ENCODE assay signal across 34 mouse cellular contexts in the genomic region with DNA sequence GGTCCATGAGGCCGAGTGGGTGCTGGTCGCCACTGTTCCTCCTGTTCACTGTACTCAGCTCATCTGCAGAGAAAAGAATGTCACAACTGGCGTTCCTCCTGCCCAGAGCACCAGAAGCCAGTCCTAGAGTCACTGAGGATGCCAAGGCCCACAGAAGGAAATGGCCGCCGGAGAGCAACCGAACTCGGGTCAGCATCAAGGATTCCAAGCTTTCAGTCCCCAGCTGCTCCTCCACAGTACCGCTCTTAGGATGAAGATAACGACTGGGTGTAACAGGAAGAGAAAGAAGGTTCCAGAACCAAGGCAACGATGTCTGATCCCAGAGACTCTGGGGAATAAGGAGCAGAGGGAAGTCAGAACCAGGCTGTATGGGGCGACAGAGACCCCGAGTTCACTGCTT. TPM values are rescaled to one million over a fixed set of nuclear protein-coding genes. Genes with fewer than 3 reads are reported as not detected.
A peak's percentile ranks its signal among the peaks of the same experiment; 100 is the strongest.
DNase-seq lines count a peak whose midpoint lies in the region; ATAC-seq lines count a peak whose summit lies in the region.
"Had no signal": no experiment of that assay in that cellular context is flagged by ENCODE, and none has a peak within 500 bp of the region (broad histone marks: within the 10 kb centered on the region; RNA-seq: fewer than 3 reads in every experiment).

Ffar1 (minus strand) TSS at position 101 of the 400 bp plus-strand sequence.

- H3K4me1 ChIP-seq in megakaryocyte, embryonic 14.5 days: peaks cover 63% of the 10 kb centered on the region
- no peaks in the 10 kb centered on the region for H3K4me1 ChIP-seq in neural tube, embryonic 13.5 days (replicated peaks)
- H3K4me1 ChIP-seq in limb, embryonic 10.5 days: peaks cover 11% of the 10 kb centered on the region; the same call in 1 of the 2 replicates

- H3K9ac ChIP-seq in neural tube, embryonic 13.5 days: 0 out of 2 replicates have a peak within 1 kb of the TSS, but pooled peaks have one; percentile 31
- H3K9ac ChIP-seq: liver, postnatal 0 days had no signal

- H3K27ac ChIP-seq in neural tube, embryonic 13.5 days (replicated peaks): no peak within 1 kb of the TSS
- H3K27ac ChIP-seq in limb, embryonic 10.5 days: peak within 1 kb of the TSS; percentile 58
- H3K27ac ChIP-seq: hindbrain, embryonic 10.5 days; macrophage had no signal

- DNase-seq in neural tube, embryonic 10.5 days (ENCODE audit: extremely low spot score, low spot score): no peak
- DNase-seq in limb, embryonic 10.5 days (ENCODE audit: low spot score): no peak
- DNase-seq in left cerebral cortex, adult 8-10 months (ENCODE audit: low spot score in 2 of 2): no peak
- no peak for DNase-seq in kidney, postnatal 4 days
- DNase-seq: adrenal gland, postnatal 25 days; B cell, adult 2 months; cerebellum, adult 8-10 months; cerebellum, postnatal 36 days; gastrocnemius, postnatal 14 days; heart, adult 11 months; kidney, adult 18-20 months; layer of hippocampus, adult 9-11 months; liver, postnatal 0 days; right cerebral cortex, adult 18-20 months; right cerebral cortex, postnatal 4 days had no signal

- no peak for ATAC-seq in megakaryocyte, adult 5-6 weeks (ENCODE audit: poor library complexity, severe bottlenecking)
- ATAC-seq in neural tube, embryonic 13.5 days (ENCODE audit: low read depth): no peak
- ATAC-seq: forebrain, embryonic 16.5 days; inflammation-experienced regulatory T-cells, adult 6 months; liver, postnatal 0 days; lung, postnatal 0 days had no signal

- peaks cover 3% of the 10 kb centered on the region for H3K27me3 ChIP-seq in megakaryocyte, embryonic 14.5 days (replicated peaks)
- H3K27me3 ChIP-seq in neural tube, embryonic 13.5 days: no peaks in the 10 kb centered on the region; the same call in 1 of the 2 replicates
- no peaks in the 10 kb centered on the region for H3K27me3 ChIP-seq in limb, embryonic 10.5 days (ENCODE audit: low read depth, poor library complexity, severe bottlenecking)
- H3K27me3 ChIP-seq: CH12.LX had no signal

- peaks cover 2% of the 10 kb centered on the region for H3K36me3 ChIP-seq in megakaryocyte, embryonic 14.5 days (replicated peaks; ENCODE audit: low read length)
- H3K36me3 ChIP-seq in neural tube, embryonic 13.5 days: no peaks in the 10 kb centered on the region
- H3K36me3 ChIP-seq in limb, embryonic 10.5 days: no peaks in the 10 kb centered on the region
- H3K36me3 ChIP-seq: hindbrain, embryonic 10.5 days had no signal

- peak within 1 kb of the TSS; percentile 92 for H3K4me3 ChIP-seq in megakaryocyte, embryonic 14.5 days (replicated peaks)
- H3K4me3 ChIP-seq in neural tube, embryonic 13.5 days: no peak within 1 kb of the TSS
- H3K4me3 ChIP-seq in limb, embryonic 10.5 days: no peak within 1 kb of the TSS

- 91% methylated on average over 12 of the region's 12 CpGs for WGBS in neural tube, embryonic 13.5 days
- WGBS in limb, embryonic 10.5 days: 90% methylated on average over 12 of the region's 12 CpGs

- H3K9me3 ChIP-seq in megakaryocyte, embryonic 14.5 days: no peaks in the 10 kb centered on the region
- H3K9me3 ChIP-seq in neural tube, embryonic 13.5 days: no peaks in the 10 kb centered on the region
- H3K9me3 ChIP-seq in limb, embryonic 10.5 days (replicated peaks): no peaks in the 10 kb centered on the region
- H3K9me3 ChIP-seq: hindbrain, embryonic 10.5 days had no signal

- no peak within 1 kb of the TSS for H3K4me2 ChIP-seq in neural tube, embryonic 13.5 days

RNA-seq across cellular contexts. Expression of gene Ffar1, which starts in this region (rescaled TPM):
- polyA plus RNA-seq in megakaryocyte, embryonic 14.5 days (2012; ENCODE audit: insufficient read depth, low replicate concordance): 0.16 TPM in 1 of 2 replicates, not detected in the other
- total RNA-seq in megakaryocyte, adult 5-6 weeks (2015): 0.09 TPM in 1 of 2 replicates, not detected in the other
- 0.07 TPM in 1 of 2 replicates, not detected in the other for total RNA-seq in megakaryocyte, adult 5-6 weeks (2017)
- polyA plus RNA-seq in neural tube, embryonic 13.5 days (2015; fragmentation: Nextera tagmentation; extraction: Ambion mirVana): not detected in 2 replicates
- polyA plus RNA-seq in limb, embryonic 10.5 days (2016; fragmentation: Nextera tagmentation; extraction: Ambion mirVana): not detected in 2 replicates
- total RNA-seq in left cerebral cortex, adult 8-10 months (2022): not detected
- total RNA-seq: adrenal gland, postnatal 25 days; gastrocnemius, postnatal 14 days; left cerebral cortex, adult 18-20 months; left cerebral cortex, postnatal 36 days had no signal
- polyA plus RNA-seq: brain, embryonic 14.5 days; forebrain, embryonic 16.5 days; heart, embryonic 11.5 days; heart, postnatal 0 days; hindbrain, embryonic 10.5 days; kidney, embryonic 16.5 days; liver, embryonic 11.5 days; lung, postnatal 0 days; macrophage; neural tube, embryonic 11.5 days; thymus, postnatal 0 days; urinary bladder, adult 2 months had no signal
